Mouse (Mus musculus) embryonic facial prominence, embryonic 11.5 days (tissue): Measurements from ENCODE around the gene 4921539E11Rik. TPM values are rescaled to one million over a fixed set of nuclear protein-coding genes. Genes with fewer than 3 reads are reported as not detected.

Experiments used
- ATAC-seq: fragments of 200-750 bp; cut with Nextera tagmentation; replicated peaks from 2 replicates; pipeline ENCODE4 v1.8.0; 2017; ENCODE audit warnings: low read depth; ENCODE audit not compliant: insufficient number of reproducible peaks, low FRiP score, low TSS enrichment
- DNase-seq: peaks from one replicate; pipeline ENCODE4 v3.0.0-alpha.2; 2015; ENCODE audit warnings: low spot score
- H3K27ac ChIP-seq: fragments of 300-500 bp; sonication (generic); replicated peaks from 2 replicates; pipeline ENCODE4 v1.5.1; 2014; ENCODE audit warnings: mild to moderate bottlenecking, low read depth, low read length, control low read depth
- H3K27me3 ChIP-seq: fragments of 300-500 bp; sonication (generic); 2 replicates; pipeline ENCODE4 v1.6.1; 2014; ENCODE audit warnings: mild to moderate bottlenecking, low read length, moderate library complexity, mixed read lengths; ENCODE audit not compliant: control insufficient read depth, insufficient read depth
- H3K36me3 ChIP-seq: fragments of 300-500 bp; sonication (generic); replicated peaks from 2 replicates; pipeline ENCODE4 v1.6.1; 2014; ENCODE audit warnings: low read depth, mild to moderate bottlenecking, low read length, moderate library complexity, mixed read lengths; ENCODE audit not compliant: control insufficient read depth, insufficient read depth
- H3K4me1 ChIP-seq: fragments of 300-500 bp; sonication (generic); 2 replicates; pipeline ENCODE4 v1.6.1; 2014; ENCODE audit warnings: low read length, mixed read lengths; ENCODE audit not compliant: control insufficient read depth, insufficient read depth
- H3K4me2 ChIP-seq: fragments of 300-500 bp; sonication (generic); 2 replicates; pipeline ENCODE4 v1.6.1; 2014; ENCODE audit warnings: low read depth, mild to moderate bottlenecking, control low read depth, low read length, moderate library complexity
- H3K4me3 ChIP-seq: fragments of 300-500 bp; sonication (generic); 2 replicates; pipeline ENCODE4 v1.5.1; 2014; ENCODE audit warnings: low read depth, low read length, control low read depth
- H3K9ac ChIP-seq: fragments of 300-500 bp; sonication (generic); replicated peaks from 2 replicates; pipeline ENCODE4 v1.6.1; 2014; ENCODE audit warnings: mild to moderate bottlenecking, control low read depth, low read length
- H3K9me3 ChIP-seq: fragments of 300-500 bp; sonication (generic); replicated peaks from 2 replicates; pipeline ENCODE4 v1.6.1; 2016; ENCODE audit warnings: mild to moderate bottlenecking, low read length, inconsistent platforms, mixed read lengths; ENCODE audit not compliant: control insufficient read depth
- WGBS: fragments of 180-500 bp; shearing (Covaris S2); extraction: QIAGEN DNeasy Blood & Tissue Kit; methylation state at CpG from one replicate; pipeline ENCODE4 v1.1.7; 2014; 5-methylcytosine and 5-hydroxymethylcytosine counted together
- polyA plus RNA-seq: library from polyadenylated mRNA; unstranded; fragments of >200 nt; fragmentation: Nextera tagmentation; extraction: Ambion mirVana; gene quantifications from 2 replicates; pipeline ENCODE4 v1.2.1, GENCODE M21; 2014

4921539E11Rik gene
- polyA plus RNA-seq, 1 experiment from 2014 or later: not detected

GRCm38 (mm10) chr4:103263378-103263777, 27.3 kb downstream of the 4921539E11Rik start:
- no peak overlapping the region for H3K4me2 ChIP-seq
- H3K9ac ChIP-seq: no peak overlapping the region
- no peak overlapping the region for H3K4me3 ChIP-seq
- no peaks in the 10 kb centered on the region for H3K36me3 ChIP-seq
- H3K27me3 ChIP-seq: no peaks in the 10 kb centered on the region
- DNase-seq (no peak), ATAC-seq (no peak)
- H3K4me1 ChIP-seq: no peaks in the 10 kb centered on the region
- WGBS: 77% methylated on average over 5 of the region's 5 CpGs
- no peak overlapping the region for H3K27ac ChIP-seq
- no peaks in the 10 kb centered on the region for H3K9me3 ChIP-seq

GRCm38 (mm10) chr4:103258817-103259216, 31.8 kb downstream of the 4921539E11Rik start:
- H3K27me3 ChIP-seq: no peaks in the 10 kb centered on the region
- H3K9ac ChIP-seq: no peak overlapping the region
- DNase-seq (no peak), ATAC-seq (no peak)
- no peaks in the 10 kb centered on the region for H3K9me3 ChIP-seq
- H3K4me3 ChIP-seq: no peak overlapping the region
- H3K36me3 ChIP-seq: no peaks in the 10 kb centered on the region
- no peaks in the 10 kb centered on the region for H3K4me1 ChIP-seq
- no peak overlapping the region for H3K4me2 ChIP-seq
- H3K27ac ChIP-seq: no peak overlapping the region
- 72% methylated on average over 3 of the region's 3 CpGs for WGBS

- no peak for DNase-seq
- no peak overlapping the region for H3K4me2 ChIP-seq
- WGBS: 87% methylated on average over 4 of the region's 4 CpGs
- H3K9me3 ChIP-seq: no peaks in the 10 kb centered on the region
- no peak overlapping the region for H3K27ac ChIP-seq
- H3K4me1 ChIP-seq: no peaks in the 10 kb centered on the region
- no peaks in the 10 kb centered on the region for H3K27me3 ChIP-seq
- ATAC-seq: no peak
- H3K36me3 ChIP-seq: no peaks in the 10 kb centered on the region
- no peak overlapping the region for H3K4me3 ChIP-seq
- no peak overlapping the region for H3K9ac ChIP-seq
Observed at GRCm38 (mm10) chr4:103253846-103254245, 36.8 kb downstream of the 4921539E11Rik start.

GRCm38 (mm10) chr4:103249436-103250085, 41.1 kb downstream of the 4921539E11Rik start:
- WGBS: 75% methylated on average over 6 of the region's 6 CpGs

GRCm38 (mm10) chr4:103247813-103248212, 42.9 kb downstream of the 4921539E11Rik start:
- H3K4me3 ChIP-seq: no peak overlapping the region
- no peak overlapping the region for H3K4me2 ChIP-seq
- no peaks in the 10 kb centered on the region for H3K27me3 ChIP-seq
- H3K9ac ChIP-seq: no peak overlapping the region
- H3K4me1 ChIP-seq: no peaks in the 10 kb centered on the region
- H3K9me3 ChIP-seq: no peaks in the 10 kb centered on the region
- H3K36me3 ChIP-seq: no peaks in the 10 kb centered on the region
- 88% methylated on average over 2 of the region's 2 CpGs for WGBS
- DNase-seq (no peak), ATAC-seq (no peak)
- no peak overlapping the region for H3K27ac ChIP-seq

More at GRCm38 (mm10) chr4:103249436-103250085, 41.1 kb downstream of the 4921539E11Rik start:
- H3K36me3 ChIP-seq: no peaks in the 10 kb centered on the region
- ATAC-seq: no peak
- no peak overlapping the region for H3K4me3 ChIP-seq
- H3K27ac ChIP-seq: no peak overlapping the region
- no peak overlapping the region for H3K9ac ChIP-seq
- DNase-seq: no peak
- H3K27me3 ChIP-seq: no peaks in the 10 kb centered on the region
- H3K4me1 ChIP-seq: no peaks in the 10 kb centered on the region
- no peak overlapping the region for H3K4me2 ChIP-seq
- H3K9me3 ChIP-seq: no peaks in the 10 kb centered on the region

- Histone ChIP-seq H3K27me3 (no peaks in the 10 kb centered on the region), H3K36me3 (no peaks in the 10 kb centered on the region), H3K9ac (no peak overlapping the region), H3K27ac (no peak overlapping the region), H3K4me1 (no peaks in the 10 kb centered on the region), H3K9me3 (no peaks in the 10 kb centered on the region), H3K4me3 (no peak overlapping the region), H3K4me2 (no peak overlapping the region)
- no peak for DNase-seq
- no peak for ATAC-seq
- WGBS: 78% methylated on average over 3 of the region's 3 CpGs
Observed at GRCm38 (mm10) chr4:103247249-103247648, 43.4 kb downstream of the 4921539E11Rik start.

- Histone ChIP-seq H3K36me3 (no peaks in the 10 kb centered on the region), H3K4me2 (no peak overlapping the region), H3K9me3 (no peaks in the 10 kb centered on the region), H3K9ac (no peak overlapping the region), H3K4me3 (no peak overlapping the region), H3K4me1 (no peaks in the 10 kb centered on the region), H3K27me3 (no peaks in the 10 kb centered on the region), H3K27ac (no peak overlapping the region)
- 45% methylated on average over 2 of the region's 2 CpGs for WGBS
- no peak for ATAC-seq
- DNase-seq: no peak
Observed at GRCm38 (mm10) chr4:103232156-103232555, 58.5 kb downstream of the 4921539E11Rik start.

GRCm38 (mm10) chr4:103222854-103223253, 67.8 kb downstream of the 4921539E11Rik start:
- Histone ChIP-seq H3K9ac (no peak overlapping the region), H3K36me3 (no peaks in the 10 kb centered on the region), H3K27me3 (no peaks in the 10 kb centered on the region), H3K4me1 (no peaks in the 10 kb centered on the region), H3K27ac (no peak overlapping the region), H3K4me3 (no peak overlapping the region), H3K4me2 (no peak overlapping the region), H3K9me3 (no peaks in the 10 kb centered on the region)
- 52% methylated on average over 9 of the region's 9 CpGs for WGBS
- DNase-seq (no peak), ATAC-seq (no peak)
